Mouse (Mus musculus) spleen, postnatal 4 days (tissue): ENCODE measurements around the gene Npr1.

Experiments
- DNase-seq, 2 experiments: peaks; one replicate each; pipeline ENCODE4 v3.0.0; 2022; ENCODE audit warnings: low spot score in 2 of 2

Gene Npr1

GRCm38 (mm10) chr3:90437131-90437530 is 28.5 kb downstream of the Npr1 start:
- no peak for DNase-seq

- no peak for DNase-seq
Observed at GRCm38 (mm10) chr3:90434073-90434730, 31.5 kb downstream of the Npr1 start.

GRCm38 (mm10) chr3:90433381-90434020 is 32.2 kb downstream of the Npr1 start, which contains the start of gene Ints3:
TSS of gene Ints3 (minus strand) at chr3:90433622.
- peak; percentile 99 for DNase-seq

- peak in 1 of 2 experiments; percentile 83 for DNase-seq
Observed at GRCm38 (mm10) chr3:90432811-90433219, 32.9 kb downstream of the Npr1 start.

GRCm38 (mm10) chr3:90432348-90432747 is 33.3 kb downstream of the Npr1 start:
- DNase-seq = no peak

GRCm38 (mm10) chr3:90429576-90429975 is 36.1 kb downstream of the Npr1 start:
- DNase-seq = no peak

GRCm38 (mm10) chr3:90428186-90428585 is 37.5 kb downstream of the Npr1 start:
- no peak for DNase-seq

- no peak for DNase-seq
Observed at GRCm38 (mm10) chr3:90427574-90427973, 38.1 kb downstream of the Npr1 start.

GRCm38 (mm10) chr3:90425499-90425898 is 40.2 kb downstream of the Npr1 start:
- no peak for DNase-seq

- DNase-seq = no peak
Observed at GRCm38 (mm10) chr3:90423549-90423948, 42.1 kb downstream of the Npr1 start.

- no peak for DNase-seq
Observed at GRCm38 (mm10) chr3:90420696-90421095, 45.0 kb downstream of the Npr1 start.

GRCm38 (mm10) chr3:90413011-90413396 is 52.7 kb downstream of the Npr1 start:
- no peak for DNase-seq

- peak; percentile 64 to 88 for DNase-seq
Observed at GRCm38 (mm10) chr3:90412312-90413010, 53.2 kb downstream of the Npr1 start.

GRCm38 (mm10) chr3:90408721-90409120 is 56.9 kb downstream of the Npr1 start:
- no peak for DNase-seq

- no peak for DNase-seq
Observed at GRCm38 (mm10) chr3:90406414-90406813, 59.3 kb downstream of the Npr1 start.

GRCm38 (mm10) chr3:90404609-90405008 is 61.1 kb downstream of the Npr1 start:
- DNase-seq = no peak

GRCm38 (mm10) chr3:90404121-90404520 is 61.5 kb downstream of the Npr1 start:
- DNase-seq = no peak

GRCm38 (mm10) chr3:90400993-90401392 is 64.7 kb downstream of the Npr1 start:
- DNase-seq = no peak
